Mouse (Mus musculus): ENCODE data around the gene Tmem104. TPM values are rescaled to one million over a fixed set of nuclear protein-coding genes. Genes with fewer than 3 reads are reported as not detected.
A peak's percentile ranks its signal among the peaks of the same experiment; 100 is the strongest.

The Tmem104 gene
- total RNA-seq, 4 experiments from 2014 or later: 4.3 to 7.2 (median 6.3) TPM

- no peak for DNase-seq (ENCODE audit: low spot score in 2 of 2)
Measured at GRCm38 (mm10) chr11:115262954-115263353, 75.7 kb downstream of the Tmem104 start.

GRCm38 (mm10) chr11:115264136-115264861 is 77.0 kb downstream of the Tmem104 start:
- DNase-seq (ENCODE audit: low spot score in 2 of 2): no peak

GRCm38 (mm10) chr11:115264862-115265668 is 77.8 kb downstream of the Tmem104 start:
- DNase-seq (ENCODE audit: low spot score in 2 of 2): no peak

GRCm38 (mm10) chr11:115265771-115266399 is 78.6 kb downstream of the Tmem104 start:
- DNase-seq (ENCODE audit: low spot score in 2 of 2): no peak

- no peak for DNase-seq (ENCODE audit: low spot score in 2 of 2)
Measured at GRCm38 (mm10) chr11:115266400-115266778, 79.1 kb downstream of the Tmem104 start.

GRCm38 (mm10) chr11:115267061-115267883 is 80.0 kb downstream of the Tmem104 start, which contains the start of gene Grin2c:
TSS of gene Grin2c (minus strand) at chr11:115267243.
- DNase-seq (ENCODE audit: low spot score in 2 of 2): no peak

- DNase-seq (ENCODE audit: low spot score in 2 of 2): no peak
Measured at GRCm38 (mm10) chr11:115267958-115268357, 80.7 kb downstream of the Tmem104 start.

GRCm38 (mm10) chr11:115269330-115270066 is 82.2 kb downstream of the Tmem104 start:
- DNase-seq (ENCODE audit: low spot score in 2 of 2): no peak

- peak; percentile 35 to 56 for DNase-seq (ENCODE audit: low spot score in 2 of 2)
Measured at GRCm38 (mm10) chr11:115270148-115270861, 83.0 kb downstream of the Tmem104 start.

- no peak for DNase-seq (ENCODE audit: low spot score in 2 of 2)
Measured at GRCm38 (mm10) chr11:115271052-115271451, 83.8 kb downstream of the Tmem104 start.

GRCm38 (mm10) chr11:115271481-115271880 is 84.2 kb downstream of the Tmem104 start:
- DNase-seq (ENCODE audit: low spot score in 2 of 2): no peak

- DNase-seq (ENCODE audit: low spot score in 2 of 2): no peak
Measured at GRCm38 (mm10) chr11:115272894-115273498, 85.7 kb downstream of the Tmem104 start.

- no peak for DNase-seq (ENCODE audit: low spot score in 2 of 2)
Measured at GRCm38 (mm10) chr11:115273735-115274134, 86.4 kb downstream of the Tmem104 start.

GRCm38 (mm10) chr11:115274178-115274577 is 86.9 kb downstream of the Tmem104 start:
- no peak for DNase-seq (ENCODE audit: low spot score in 2 of 2)

GRCm38 (mm10) chr11:115274771-115275170 is 87.5 kb downstream of the Tmem104 start:
- no peak for DNase-seq (ENCODE audit: low spot score in 2 of 2)

- DNase-seq (ENCODE audit: low spot score in 2 of 2): no peak
Measured at GRCm38 (mm10) chr11:115275509-115275908, 88.2 kb downstream of the Tmem104 start.

GRCm38 (mm10) chr11:115275954-115276353 is 88.7 kb downstream of the Tmem104 start:
- DNase-seq (ENCODE audit: low spot score in 2 of 2): no peak

GRCm38 (mm10) chr11:115276780-115277603 is 89.7 kb downstream of the Tmem104 start, which contains the start of gene Fdxr:
TSS of gene Fdxr (minus strand) at chr11:115277050.
- peak; percentile 98 for DNase-seq (ENCODE audit: low spot score in 2 of 2)

All from gastrocnemius, adult 8-10 months (tissue).